In genomic region chr7:126397221-126397620, GRCm38 (mm10) we compare ENCODE assay signal across 8 mouse cellular contexts. TPM values are rescaled to one million over a fixed set of nuclear protein-coding genes. Genes with fewer than 3 reads are reported as not detected.
A peak's percentile ranks its signal among the peaks of the same experiment; 100 is the strongest.
DNase-seq lines count a peak whose midpoint lies in the region; ATAC-seq and TF ChIP-seq lines count a peak whose summit lies in the region.
"Had no signal": no experiment of that assay in that cellular context is flagged by ENCODE, and none has a peak within 500 bp of the region (broad histone marks: within the 10 kb centered on the region; RNA-seq: fewer than 3 reads in every experiment).

No protein-coding gene starts in this region.

- H3K9me3 ChIP-seq in lung, embryonic 14.5 days (ENCODE audit: low read depth, low read length) = no peaks in the 10 kb centered on the region
- no peaks in the 10 kb centered on the region for H3K9me3 ChIP-seq in forebrain, embryonic 13.5 days (replicated peaks)
- H3K9me3 ChIP-seq in limb, embryonic 13.5 days = no peaks in the 10 kb centered on the region
- H3K9me3 ChIP-seq in neural tube, embryonic 15.5 days (replicated peaks) = no peaks in the 10 kb centered on the region

- no peak overlapping the region for H3K9ac ChIP-seq in lung, embryonic 14.5 days
- no peak overlapping the region for H3K9ac ChIP-seq in forebrain, embryonic 13.5 days
- H3K9ac ChIP-seq in limb, embryonic 13.5 days = no peak overlapping the region
- H3K9ac ChIP-seq in neural tube, embryonic 15.5 days (replicated peaks) = no peak overlapping the region

- 43% methylated on average over 6 of the region's 6 CpGs for WGBS in lung, embryonic 14.5 days
- 49% methylated on average over 6 of the region's 6 CpGs for WGBS in forebrain, embryonic 13.5 days
- 55% methylated on average over 6 of the region's 6 CpGs for WGBS in limb, embryonic 13.5 days
- 58% methylated on average over 6 of the region's 6 CpGs for WGBS in neural tube, embryonic 15.5 days

- no peak overlapping the region for H3K27ac ChIP-seq in lung, embryonic 14.5 days (ENCODE audit: low read depth)
- no peak overlapping the region for H3K27ac ChIP-seq in forebrain, embryonic 13.5 days
- H3K27ac ChIP-seq in limb, embryonic 13.5 days = no peak overlapping the region
- no peak overlapping the region for H3K27ac ChIP-seq in neural tube, embryonic 15.5 days (replicated peaks)

- no peak overlapping the region for H3K4me3 ChIP-seq in lung, embryonic 14.5 days (ENCODE audit: low read depth, low read length)
- no peak overlapping the region for H3K4me3 ChIP-seq in forebrain, embryonic 13.5 days
- H3K4me3 ChIP-seq in limb, embryonic 13.5 days = 0 out of 2 replicates have a peak overlapping the region, but pooled peaks have one; percentile 4
- H3K4me3 ChIP-seq in neural tube, embryonic 15.5 days (replicated peaks) = no peak overlapping the region

- H3K36me3 ChIP-seq in lung, embryonic 14.5 days (ENCODE audit: insufficient read depth) = no peaks in the 10 kb centered on the region
- peaks cover 3% of the 10 kb centered on the region; the same call in 1 of the 2 replicates for H3K36me3 ChIP-seq in forebrain, embryonic 13.5 days (ENCODE audit: poor library complexity, severe bottlenecking)
- H3K36me3 ChIP-seq in limb, embryonic 13.5 days = 0 out of 2 replicates have a peak, but pooled peaks cover 5% of the 10 kb centered on the region
- no peaks in the 10 kb centered on the region for H3K36me3 ChIP-seq in neural tube, embryonic 15.5 days

- H3K27me3 ChIP-seq in lung, embryonic 14.5 days (ENCODE audit: insufficient read depth, low read length) = no peaks in the 10 kb centered on the region
- H3K27me3 ChIP-seq in forebrain, embryonic 13.5 days = no peaks in the 10 kb centered on the region
- H3K27me3 ChIP-seq in limb, embryonic 13.5 days = no peaks in the 10 kb centered on the region
- no peaks in the 10 kb centered on the region for H3K27me3 ChIP-seq in neural tube, embryonic 15.5 days (replicated peaks)

- 0 out of 2 replicates have a peak, but pooled peaks cover 4% of the 10 kb centered on the region for H3K4me1 ChIP-seq in lung, embryonic 14.5 days (ENCODE audit: insufficient read depth)
- peaks cover 16% of the 10 kb centered on the region for H3K4me1 ChIP-seq in forebrain, embryonic 13.5 days
- peaks cover 12% of the 10 kb centered on the region for H3K4me1 ChIP-seq in limb, embryonic 13.5 days
- H3K4me1 ChIP-seq in neural tube, embryonic 15.5 days = peaks cover 12% of the 10 kb centered on the region

- H3K4me2 ChIP-seq in lung, embryonic 14.5 days = peak overlapping the region; percentile 45
- peak overlapping the region; percentile 37 for H3K4me2 ChIP-seq in forebrain, embryonic 13.5 days
- peak overlapping the region; percentile 47 for H3K4me2 ChIP-seq in limb, embryonic 13.5 days (replicated peaks)
- peak overlapping the region; percentile 37 for H3K4me2 ChIP-seq in neural tube, embryonic 15.5 days

- DNase-seq in lung, embryonic 14.5 days = no peak
- no peak for DNase-seq in lung, adult 18-20 months
- DNase-seq in thymus, postnatal 10 days (ENCODE audit: low spot score in 2 of 2) = no peak
- no peak for DNase-seq in cerebellum, adult 11 months

- ATAC-seq in lung, embryonic 14.5 days (ENCODE audit: insufficient read depth) = no peak
- no peak for ATAC-seq in forebrain, embryonic 13.5 days
- ATAC-seq in limb, embryonic 13.5 days (ENCODE audit: low FRiP score, low read depth) = no peak
- no peak for ATAC-seq in neural tube, embryonic 15.5 days (ENCODE audit: low FRiP score)

- TF ChIP-seq CTCF in lung, embryonic 14.5 days (IDR thresholded peaks at IDR 0.05; ENCODE audit: low read depth) = no peak

RNA-seq across cellular contexts. Expression of gene Nfatc2ip, which starts 0.7 kb away (rescaled TPM):
- polyA plus RNA-seq in lung, embryonic 14.5 days (2014; fragmentation: Nextera tagmentation; extraction: Ambion mirVana) = 3.6 and 4.3 TPM in 2 replicates
- 3.0 and 4.5 TPM in 2 replicates for polyA plus RNA-seq in forebrain, embryonic 13.5 days (2015; fragmentation: Nextera tagmentation; extraction: Ambion mirVana)
- 2.3 and 2.4 TPM in 2 replicates for polyA plus RNA-seq in limb, embryonic 13.5 days (2015; fragmentation: Nextera tagmentation; extraction: Ambion mirVana)
- 2.4 and 2.8 TPM in 2 replicates for polyA plus RNA-seq in neural tube, embryonic 15.5 days (2015; fragmentation: Nextera tagmentation; extraction: Ambion mirVana)

RNA-seq across cellular contexts. Expression of gene Cd19, which starts 17.5 kb away (rescaled TPM):
- polyA plus RNA-seq in lung, embryonic 14.5 days (2014; fragmentation: Nextera tagmentation; extraction: Ambion mirVana) = not detected in 2 replicates
- polyA plus RNA-seq in forebrain, embryonic 13.5 days (2015; fragmentation: Nextera tagmentation; extraction: Ambion mirVana) = not detected in 2 replicates
- polyA plus RNA-seq in limb, embryonic 13.5 days (2015; fragmentation: Nextera tagmentation; extraction: Ambion mirVana) = not detected in 2 replicates
- polyA plus RNA-seq in neural tube, embryonic 15.5 days (2015; fragmentation: Nextera tagmentation; extraction: Ambion mirVana) = 0.22 and 0.26 TPM in 2 replicates
- polyA plus RNA-seq: neural tube, embryonic 14.5 days had no signal

RNA-seq across cellular contexts. Expression of gene Spns1, which starts 20.0 kb away (rescaled TPM):
- polyA plus RNA-seq in lung, embryonic 14.5 days (2014; fragmentation: Nextera tagmentation; extraction: Ambion mirVana) = 41.7 and 46.0 TPM in 2 replicates
- 58.6 and 69.2 TPM in 2 replicates for polyA plus RNA-seq in forebrain, embryonic 13.5 days (2015; fragmentation: Nextera tagmentation; extraction: Ambion mirVana)
- polyA plus RNA-seq in limb, embryonic 13.5 days (2015; fragmentation: Nextera tagmentation; extraction: Ambion mirVana) = 61.7 and 62.4 TPM in 2 replicates
- 82.4 and 92.7 TPM in 2 replicates for polyA plus RNA-seq in neural tube, embryonic 15.5 days (2015; fragmentation: Nextera tagmentation; extraction: Ambion mirVana)

RNA-seq across cellular contexts. Expression of gene Lat, which starts 27.9 kb away (rescaled TPM):
- 1.7 and 2.8 TPM in 2 replicates for polyA plus RNA-seq in lung, embryonic 14.5 days (2014; fragmentation: Nextera tagmentation; extraction: Ambion mirVana)
- 1.0 and 1.9 TPM in 2 replicates for polyA plus RNA-seq in forebrain, embryonic 13.5 days (2015; fragmentation: Nextera tagmentation; extraction: Ambion mirVana)
- polyA plus RNA-seq in limb, embryonic 13.5 days (2015; fragmentation: Nextera tagmentation; extraction: Ambion mirVana) = 2.9 and 3.6 TPM in 2 replicates
- polyA plus RNA-seq in neural tube, embryonic 15.5 days (2015; fragmentation: Nextera tagmentation; extraction: Ambion mirVana) = 0.56 and 31.7 TPM in 2 replicates

RNA-seq across cellular contexts. Expression of gene Rabep2, which starts 31.3 kb away (rescaled TPM):
- 33.8 and 34.5 TPM in 2 replicates for polyA plus RNA-seq in lung, embryonic 14.5 days (2014; fragmentation: Nextera tagmentation; extraction: Ambion mirVana)
- 18.7 and 22.4 TPM in 2 replicates for polyA plus RNA-seq in forebrain, embryonic 13.5 days (2015; fragmentation: Nextera tagmentation; extraction: Ambion mirVana)
- 36.6 and 37.0 TPM in 2 replicates for polyA plus RNA-seq in limb, embryonic 13.5 days (2015; fragmentation: Nextera tagmentation; extraction: Ambion mirVana)
- polyA plus RNA-seq in neural tube, embryonic 15.5 days (2015; fragmentation: Nextera tagmentation; extraction: Ambion mirVana) = 22.2 and 22.9 TPM in 2 replicates
